Mouse (Mus musculus): ENCODE results near the gene Tnrc6b.
"Not testable (repeated sequence)": the region's sequence is repeated elsewhere in the genome, so short reads cannot be mapped to it uniquely, and the experiment has no call there.

GRCm38 (mm10) chr15:80930676-80931320 is 219.7 kb downstream of the Tnrc6b start:
- not testable (repeated sequence) for TF ChIP-seq CTCF, EP300 (IDR thresholded peaks at IDR 0.05)

Data from lung, postnatal 0 days (tissue).